Comparison of ENCODE assay signal across 20 mouse cellular contexts in genomic region chr2:10969111-10969689, GRCm38 (mm10).
DNase-seq lines count a peak whose midpoint lies in the region; ATAC-seq lines count a peak whose summit lies in the region.
"Had no signal": no experiment of that assay in that cellular context is flagged by ENCODE, and none has a peak within 500 bp of the region (broad histone marks: within the 10 kb centered on the region; RNA-seq: fewer than 3 reads in every experiment).

No protein-coding gene starts in this region.

- peak; percentile 12 for DNase-seq in heart, adult 11 months
- DNase-seq in heart, embryonic 10.5 days (ENCODE audit: low spot score): no peak
- peak; percentile 39 for DNase-seq in Muller cell, postnatal 12 days (ENCODE audit: inconsistent ontology term)
- no peak for DNase-seq in layer of hippocampus, adult 8-10 months (ENCODE audit: low spot score in 2 of 2)
- no peak for DNase-seq in thymus, postnatal 0 days (ENCODE audit: low spot score)
- DNase-seq in lung, postnatal 36 days: no peak
- DNase-seq: adrenal gland, postnatal 36 days; B cell, adult 2 months; cerebellum, adult 9-10 months; gastrocnemius, postnatal 36 days; kidney, adult 11 months; left cerebral cortex, postnatal 4 days; liver; liver, postnatal 0 days; lung, postnatal 10 days; right cerebral cortex, adult 18-20 months; thymus, postnatal 25 days had no signal

- H3K27ac ChIP-seq in heart, embryonic 10.5 days: no peak overlapping the region
- H3K27ac ChIP-seq in forebrain, embryonic 15.5 days (replicated peaks): no peak overlapping the region
- no peak overlapping the region for H3K27ac ChIP-seq in hindbrain, embryonic 16.5 days (ENCODE audit: low read depth, low read length)
- H3K27ac ChIP-seq: embryonic facial prominence, embryonic 13.5 days had no signal

- H3K27me3 ChIP-seq in heart, embryonic 10.5 days (ENCODE audit: insufficient read depth, poor library complexity, severe bottlenecking): no peaks in the 10 kb centered on the region
- H3K27me3 ChIP-seq in forebrain, embryonic 15.5 days: no peaks in the 10 kb centered on the region
- H3K27me3 ChIP-seq in hindbrain, embryonic 16.5 days (replicated peaks; ENCODE audit: control insufficient read depth, insufficient read depth, low read length): no peaks in the 10 kb centered on the region
- H3K27me3 ChIP-seq: embryonic facial prominence, embryonic 13.5 days had no signal

- peak overlapping the region; percentile 33 for H3K4me2 ChIP-seq in forebrain, embryonic 15.5 days (replicated peaks)
- peak overlapping the region; percentile 48 for H3K4me2 ChIP-seq in hindbrain, embryonic 16.5 days (ENCODE audit: low read length)
- H3K4me2 ChIP-seq: embryonic facial prominence, embryonic 13.5 days had no signal

- no peak overlapping the region for H3K4me3 ChIP-seq in heart, embryonic 10.5 days
- H3K4me3 ChIP-seq in forebrain, embryonic 15.5 days: 0 out of 2 replicates have a peak overlapping the region, but pooled peaks have one; percentile 12
- no peak overlapping the region for H3K4me3 ChIP-seq in hindbrain, embryonic 16.5 days (ENCODE audit: low read length)
- H3K4me3 ChIP-seq: embryonic facial prominence, embryonic 13.5 days had no signal

- H3K9ac ChIP-seq in forebrain, embryonic 15.5 days (replicated peaks): no peak overlapping the region
- H3K9ac ChIP-seq in hindbrain, embryonic 16.5 days (ENCODE audit: low read depth, low read length): peak overlapping the region; percentile 35; the same call in 1 of the 2 replicates
- H3K9ac ChIP-seq: embryonic facial prominence, embryonic 13.5 days; liver, postnatal 0 days had no signal

- no peaks in the 10 kb centered on the region for H3K36me3 ChIP-seq in heart, embryonic 10.5 days
- no peaks in the 10 kb centered on the region for H3K36me3 ChIP-seq in forebrain, embryonic 15.5 days
- H3K36me3 ChIP-seq in hindbrain, embryonic 16.5 days (ENCODE audit: control insufficient read depth, insufficient read depth, low read length): no peaks in the 10 kb centered on the region
- H3K36me3 ChIP-seq: embryonic facial prominence, embryonic 13.5 days had no signal

- peak; percentile 55 for ATAC-seq in forebrain, embryonic 15.5 days (replicated peaks)
- 0 out of 2 replicates have a peak, but pooled peaks have one; percentile 58 for ATAC-seq in hindbrain, embryonic 16.5 days
- ATAC-seq: liver, postnatal 0 days had no signal

- H3K4me1 ChIP-seq in heart, embryonic 10.5 days: no peaks in the 10 kb centered on the region
- peaks cover 6% of the 10 kb centered on the region; the same call in 1 of the 2 replicates for H3K4me1 ChIP-seq in forebrain, embryonic 15.5 days
- H3K4me1 ChIP-seq in hindbrain, embryonic 16.5 days (ENCODE audit: control insufficient read depth, insufficient read depth, low read depth, low read length): no peaks in the 10 kb centered on the region

- H3K9me3 ChIP-seq in heart, embryonic 10.5 days: no peaks in the 10 kb centered on the region
- no peaks in the 10 kb centered on the region for H3K9me3 ChIP-seq in forebrain, embryonic 15.5 days
- no peaks in the 10 kb centered on the region for H3K9me3 ChIP-seq in hindbrain, embryonic 16.5 days (ENCODE audit: control insufficient read depth, low read length)
- H3K9me3 ChIP-seq: embryonic facial prominence, embryonic 13.5 days had no signal

- WGBS in heart, embryonic 10.5 days: 85% methylated on average over 10 of the region's 10 CpGs
- 18% methylated on average over 10 of the region's 10 CpGs for WGBS in forebrain, embryonic 15.5 days
- 42% methylated on average over 10 of the region's 10 CpGs for WGBS in hindbrain, embryonic 16.5 days

Comparison
In these comparisons a context has a peak if more than half of its experiments do, and no peak if none do; other contexts are left out.
1. DNase-seq: peak in heart, adult 11 months (single experiment) and Muller cell, postnatal 12 days (single experiment); none in heart, embryonic 10.5 days (single experiment), layer of hippocampus, adult 8-10 months (0 of 2), thymus, postnatal 0 days (single experiment) and lung, postnatal 36 days (single experiment).